Mouse (Mus musculus): Measurements from ENCODE around the gene Cd300c. TPM values are rescaled to one million over a fixed set of nuclear protein-coding genes. Genes with fewer than 3 reads are reported as not detected.
"Not testable (repeated sequence)": the region's sequence is repeated elsewhere in the genome, so short reads cannot be mapped to it uniquely, and the experiment has no call there.

The Cd300c gene
- polyA plus RNA-seq, 1 experiment from 2014 or later, result not detected

DNA sequence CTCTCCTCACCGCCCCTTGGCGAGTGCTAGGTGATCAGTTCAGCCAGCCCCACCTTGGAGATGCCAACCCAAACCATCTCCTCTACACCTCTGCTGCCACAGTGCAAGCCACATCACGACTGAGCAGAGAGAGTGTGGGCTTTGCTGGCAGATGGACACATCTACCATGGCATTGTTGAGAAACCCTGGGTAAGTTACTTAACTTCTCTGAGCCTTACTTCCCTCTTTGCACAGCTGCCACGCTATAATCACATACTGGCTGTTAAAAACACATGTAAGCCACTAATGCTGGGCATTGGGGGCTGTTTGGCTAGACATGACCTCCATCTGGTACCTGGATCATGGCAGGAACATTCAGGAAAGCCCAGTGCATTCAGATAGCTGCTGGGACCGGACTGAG lies 37.9 kb downstream of the Cd300c start:
- ATAC-seq (ENCODE audit: insufficient number of reproducible peaks, low FRiP score, low TSS enrichment, low read depth), result no peak
- Histone ChIP-seq H3K9ac (no peak overlapping the region), H3K27me3 (no peaks in the 10 kb centered on the region), H3K4me3 (replicated peaks) (no peak overlapping the region), H3K4me1 (no peaks in the 10 kb centered on the region), H3K36me3 (no peaks in the 10 kb centered on the region), H3K4me2 (replicated peaks) (no peak overlapping the region), H3K27ac (replicated peaks) (no peak overlapping the region), H3K9me3 (replicated peaks) (no peaks in the 10 kb centered on the region)
- 69% methylated on average over 5 of the region's 5 CpGs for WGBS

- no peak for ATAC-seq (ENCODE audit: insufficient number of reproducible peaks, low FRiP score, low TSS enrichment, low read depth)
- Histone ChIP-seq H3K4me3 (replicated peaks) (no peak overlapping the region), H3K4me1 (no peaks in the 10 kb centered on the region), H3K36me3 (no peaks in the 10 kb centered on the region), H3K27me3 (no peaks in the 10 kb centered on the region), H3K9me3 (replicated peaks) (no peaks in the 10 kb centered on the region), H3K9ac (no peak overlapping the region), H3K4me2 (replicated peaks) (no peak overlapping the region), H3K27ac (replicated peaks) (no peak overlapping the region)
- WGBS, result 72% methylated on average over 2 of the region's 2 CpGs
Measured at GRCm38 (mm10) chr11:114929581-114929980, 39.4 kb downstream of the Cd300c start.

- Histone ChIP-seq H3K9me3 (replicated peaks) (no peaks in the 10 kb centered on the region), H3K4me3 (replicated peaks) (no peak overlapping the region), H3K4me1 (no peaks in the 10 kb centered on the region), H3K36me3 (no peaks in the 10 kb centered on the region), H3K27me3 (no peaks in the 10 kb centered on the region), H3K9ac (no peak overlapping the region), H3K4me2 (replicated peaks) (no peak overlapping the region), H3K27ac (replicated peaks) (no peak overlapping the region)
- 72% methylated on average over 4 of the region's 4 CpGs for WGBS
- no peak for ATAC-seq (ENCODE audit: insufficient number of reproducible peaks, low FRiP score, low TSS enrichment, low read depth)
Measured at GRCm38 (mm10) chr11:114923961-114924360, 45.0 kb downstream of the Cd300c start.

DNA sequence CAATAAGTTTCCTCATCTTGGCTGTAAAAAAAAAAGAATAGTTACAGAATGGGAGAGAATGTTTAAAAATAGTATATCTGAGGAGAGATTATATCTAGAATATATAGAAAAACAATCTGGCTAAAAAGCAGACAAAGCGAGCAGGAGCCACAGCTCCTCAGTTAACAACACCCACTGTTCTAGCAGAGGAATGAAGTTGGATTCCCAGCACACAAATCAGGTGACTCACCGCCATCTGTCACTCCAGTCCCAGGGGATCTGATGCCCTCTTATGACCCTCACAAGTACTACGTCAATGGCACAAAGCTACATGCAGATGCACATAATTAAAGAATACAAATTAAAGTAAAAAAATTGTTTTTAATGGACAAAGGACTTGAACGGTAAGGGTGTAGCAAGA lies 46.5 kb downstream of the Cd300c start:
- ATAC-seq (ENCODE audit: insufficient number of reproducible peaks, low FRiP score, low TSS enrichment, low read depth), result no peak
- Histone ChIP-seq H3K27ac (replicated peaks) (no peak overlapping the region), H3K4me3 (replicated peaks) (no peak overlapping the region), H3K4me1 (no peaks in the 10 kb centered on the region), H3K27me3 (no peaks in the 10 kb centered on the region), H3K4me2 (replicated peaks) (no peak overlapping the region), H3K9me3 (replicated peaks) (no peaks in the 10 kb centered on the region), H3K36me3 (no peaks in the 10 kb centered on the region), H3K9ac (no peak overlapping the region)
- WGBS, result 69% methylated on average over 4 of the region's 4 CpGs

GRCm38 (mm10) chr11:114917120-114917519 lies 51.8 kb downstream of the Cd300c start:
- WGBS, result 75% methylated on average over 6 of the region's 6 CpGs
- H3K27me3 ChIP-seq, result no peaks in the 10 kb centered on the region

GRCm38 (mm10) chr11:114914978-114915377 lies 54.0 kb downstream of the Cd300c start:
- Histone ChIP-seq H3K36me3 (no peaks in the 10 kb centered on the region), H3K4me1 (no peaks in the 10 kb centered on the region), H3K27ac (replicated peaks) (no peak overlapping the region), H3K27me3 (no peaks in the 10 kb centered on the region), H3K9me3 (replicated peaks) (no peaks in the 10 kb centered on the region), H3K4me3 (replicated peaks) (no peak overlapping the region), H3K4me2 (replicated peaks) (no peak overlapping the region), H3K9ac (no peak overlapping the region)
- ATAC-seq (ENCODE audit: insufficient number of reproducible peaks, low FRiP score, low TSS enrichment, low read depth), result no peak
- WGBS, result 28% methylated on average over 7 of the region's 7 CpGs

More at GRCm38 (mm10) chr11:114917120-114917519, 51.8 kb downstream of the Cd300c start:
- H3K9ac ChIP-seq, result no peak overlapping the region
- H3K36me3 ChIP-seq, result no peaks in the 10 kb centered on the region
- H3K4me2 ChIP-seq (replicated peaks), result no peak overlapping the region
- no peak overlapping the region for H3K27ac ChIP-seq (replicated peaks)
- H3K4me3 ChIP-seq (replicated peaks), result no peak overlapping the region
- H3K9me3 ChIP-seq (replicated peaks), result no peaks in the 10 kb centered on the region
- H3K4me1 ChIP-seq, result no peaks in the 10 kb centered on the region
- ATAC-seq (ENCODE audit: insufficient number of reproducible peaks, low FRiP score, low TSS enrichment, low read depth), result no peak

DNA sequence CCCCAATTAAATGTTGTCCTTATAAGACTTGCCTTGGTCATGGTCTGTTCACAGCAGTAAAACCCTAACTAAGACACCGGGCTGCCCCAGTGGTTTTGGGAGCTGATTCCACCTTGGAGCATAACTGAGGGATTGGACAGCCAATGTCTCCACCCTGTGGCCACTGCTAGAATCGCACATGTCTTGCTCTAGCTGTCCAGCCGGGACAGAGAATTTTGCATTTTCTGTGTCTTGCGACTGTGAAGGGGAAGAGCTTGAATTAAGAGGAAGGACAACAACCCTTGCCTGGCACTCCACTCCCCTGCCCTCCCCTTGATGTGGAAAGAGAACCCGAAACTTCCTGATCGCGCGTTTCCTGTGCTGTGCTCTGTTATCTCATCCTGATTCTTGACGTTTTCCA lies 56.1 kb downstream of the Cd300c start:
- 15% methylated on average over 9 of the region's 9 CpGs for WGBS
- no peak for ATAC-seq (ENCODE audit: insufficient number of reproducible peaks, low FRiP score, low TSS enrichment, low read depth)
- no peak overlapping the region for H3K27ac ChIP-seq (replicated peaks)

GRCm38 (mm10) chr11:114909538-114909937 lies 59.4 kb downstream of the Cd300c start:
- WGBS, result 37% methylated on average over 3 of the region's 3 CpGs
- not testable (repeated sequence) for H3K4me1 ChIP-seq

More for the DNA sequence above, 56.1 kb downstream of the Cd300c start:
- no peaks in the 10 kb centered on the region for H3K4me1 ChIP-seq
- H3K36me3 ChIP-seq, result no peaks in the 10 kb centered on the region
- no peak overlapping the region for H3K4me3 ChIP-seq (replicated peaks)
- H3K4me2 ChIP-seq (replicated peaks), result no peak overlapping the region
- H3K9ac ChIP-seq, result no peak overlapping the region
- no peaks in the 10 kb centered on the region for H3K27me3 ChIP-seq
- H3K9me3 ChIP-seq (replicated peaks), result no peaks in the 10 kb centered on the region

GRCm38 (mm10) chr11:114908086-114908485 lies 60.9 kb downstream of the Cd300c start:
- 32% methylated on average over 4 of the region's 4 CpGs for WGBS

More at GRCm38 (mm10) chr11:114909538-114909937, 59.4 kb downstream of the Cd300c start:
- H3K27me3 ChIP-seq; H3K4me3 ChIP-seq (replicated peaks); H3K27ac ChIP-seq (replicated peaks); H3K36me3 ChIP-seq; ATAC-seq (ENCODE audit: insufficient number of reproducible peaks, low FRiP score, low TSS enrichment, low read depth); H3K4me2 ChIP-seq (replicated peaks); H3K9ac ChIP-seq; H3K9me3 ChIP-seq (replicated peaks): not testable (repeated sequence)

DNA sequence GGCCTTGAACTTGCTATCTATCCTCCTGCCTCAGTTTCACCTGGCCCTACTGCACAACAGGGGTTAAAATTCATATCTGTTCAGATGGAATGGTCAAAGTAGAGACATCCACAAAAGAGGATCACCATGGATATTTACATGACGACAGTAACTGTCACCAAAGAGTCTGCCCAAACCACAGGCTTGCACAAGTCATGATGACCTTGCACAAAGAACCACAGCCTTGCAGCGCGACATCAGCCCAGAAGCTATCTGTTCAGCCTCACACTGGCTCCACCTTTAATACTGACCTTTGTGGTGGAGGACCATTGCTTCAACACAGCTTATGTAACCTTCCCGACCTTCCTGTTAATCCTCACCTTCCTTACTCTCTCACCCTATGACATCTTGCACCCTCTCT lies 61.4 kb downstream of the Cd300c start:
- Histone ChIP-seq H3K4me1 (no peaks in the 10 kb centered on the region), H3K4me2 (replicated peaks) (no peak overlapping the region), H3K27ac (replicated peaks) (no peak overlapping the region), H3K4me3 (replicated peaks) (no peak overlapping the region), H3K27me3 (no peaks in the 10 kb centered on the region), H3K9ac (no peak overlapping the region), H3K36me3 (no peaks in the 10 kb centered on the region), H3K9me3 (replicated peaks) (no peaks in the 10 kb centered on the region)
- no peak for ATAC-seq (ENCODE audit: insufficient number of reproducible peaks, low FRiP score, low TSS enrichment, low read depth)
- 76% methylated on average over 4 of the region's 4 CpGs for WGBS

More at GRCm38 (mm10) chr11:114908086-114908485, 60.9 kb downstream of the Cd300c start:
- H3K4me3 ChIP-seq (replicated peaks), result no peak overlapping the region
- no peak overlapping the region for H3K9ac ChIP-seq
- H3K9me3 ChIP-seq (replicated peaks), result no peaks in the 10 kb centered on the region
- no peaks in the 10 kb centered on the region for H3K4me1 ChIP-seq
- no peak overlapping the region for H3K4me2 ChIP-seq (replicated peaks)
- no peaks in the 10 kb centered on the region for H3K36me3 ChIP-seq
- H3K27me3 ChIP-seq, result no peaks in the 10 kb centered on the region
- no peak for ATAC-seq (ENCODE audit: insufficient number of reproducible peaks, low FRiP score, low TSS enrichment, low read depth)
- H3K27ac ChIP-seq (replicated peaks), result no peak overlapping the region
